Mouse (Mus musculus): ENCODE data around the gene Fxyd5.

DNA sequence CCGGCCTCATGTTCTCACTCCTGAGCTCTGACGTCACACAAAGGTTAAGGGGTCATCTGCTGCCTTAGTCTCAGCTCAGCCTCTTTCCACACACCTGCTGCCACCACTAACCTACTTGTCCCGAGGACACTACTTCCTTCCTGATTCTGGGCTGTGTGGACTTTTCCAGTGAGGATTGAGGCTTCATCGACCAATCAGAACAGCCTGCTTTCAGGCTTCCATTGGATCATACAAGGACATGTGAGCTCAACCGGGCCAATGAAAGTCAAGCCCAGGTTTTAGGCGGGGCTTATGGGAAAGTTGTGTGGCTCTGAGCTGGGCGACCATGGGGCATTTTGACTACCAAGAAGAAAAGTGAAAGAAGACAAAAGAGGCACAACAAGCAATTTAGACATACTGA is 5.4 kb downstream of the Fxyd5 start:
- TF ChIP-seq CTCF (IDR thresholded peaks at IDR 0.05; ENCODE audit: control insufficient read depth, insufficient read depth, insufficient replicate concordance, low read depth, low read length) (no peak), POLR2A (IDR thresholded peaks at IDR 0.05; ENCODE audit: control insufficient read depth, low read depth, low read length) (no peak)
